Comparison of ENCODE assay signal across 23 mouse cellular contexts in the genomic region with DNA sequence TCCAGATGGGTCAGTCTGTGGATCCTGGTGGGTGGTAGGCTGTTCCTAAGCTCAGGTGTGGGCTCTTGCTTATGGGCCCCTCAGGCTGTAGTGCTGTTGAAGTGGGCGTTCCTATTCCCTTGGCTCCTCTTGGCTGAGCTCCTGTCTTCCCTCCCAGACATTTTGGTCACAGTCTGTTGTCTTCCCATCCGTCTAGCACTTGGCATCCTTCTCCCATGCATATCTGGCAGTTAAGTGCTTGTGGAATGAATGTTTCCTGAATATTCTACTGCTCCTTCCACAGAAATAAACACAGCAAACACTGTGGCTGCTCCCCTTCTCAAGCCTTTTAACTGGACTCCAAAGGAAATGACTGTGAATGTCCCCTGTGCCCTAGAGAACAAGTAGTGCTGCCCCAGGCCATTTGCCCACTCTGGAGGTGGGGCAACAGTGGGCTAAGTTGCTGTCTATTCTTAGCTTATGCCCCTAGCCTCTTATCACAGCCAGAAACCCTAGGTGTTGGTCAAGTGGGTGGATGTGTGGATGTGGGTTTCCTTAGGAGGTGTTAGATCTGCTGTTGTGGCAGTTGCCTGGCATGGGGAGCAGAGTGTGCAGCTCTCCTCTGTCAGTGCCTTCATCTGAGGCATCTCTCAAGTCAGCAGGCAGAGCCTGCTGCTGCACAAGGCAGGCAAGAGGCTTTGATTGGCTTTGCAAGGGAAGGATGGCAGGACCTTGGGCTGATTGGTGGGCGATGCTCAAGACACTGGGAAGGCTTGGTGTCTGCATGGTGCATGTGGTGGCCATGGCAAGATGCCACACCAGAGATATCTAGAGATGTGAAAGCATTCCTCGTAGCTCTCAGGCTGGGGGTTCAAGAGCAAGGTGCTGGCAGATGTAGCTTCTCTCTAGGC. TPM values are rescaled to one million over a fixed set of nuclear protein-coding genes. Genes with fewer than 3 reads are reported as not detected.
DNase-seq lines count a peak whose midpoint lies in the region; ATAC-seq and TF ChIP-seq lines count a peak whose summit lies in the region.
"Had no signal": no experiment of that assay in that cellular context is flagged by ENCODE, and none has a peak within 500 bp of the region (broad histone marks: within the 10 kb centered on the region; RNA-seq: fewer than 3 reads in every experiment).

No protein-coding gene starts in this region.

- no peak for TF ChIP-seq POLR2A in small intestine, adult 2 months (IDR thresholded peaks at IDR 0.05; ENCODE audit: low read depth, low read length)

- 62% methylated on average over 4 of the region's 4 CpGs for WGBS in forebrain, postnatal 0 days
- WGBS in forebrain, embryonic 13.5 days: 81% methylated on average over 4 of the region's 4 CpGs
- WGBS in intestine, postnatal 0 days: 76% methylated on average over 4 of the region's 4 CpGs
- WGBS in intestine, embryonic 16.5 days: 79% methylated on average over 4 of the region's 4 CpGs
- 72% methylated on average over 4 of the region's 4 CpGs for WGBS in small intestine, adult 2 months

- H3K4me2 ChIP-seq in forebrain, postnatal 0 days (ENCODE audit: low read depth): no peak overlapping the region
- no peak overlapping the region for H3K4me2 ChIP-seq in forebrain, embryonic 13.5 days
- no peak overlapping the region for H3K4me2 ChIP-seq in intestine, postnatal 0 days (replicated peaks; ENCODE audit: low read depth)
- no peak overlapping the region for H3K4me2 ChIP-seq in intestine, embryonic 16.5 days (ENCODE audit: low read depth, low read length)
- H3K4me2 ChIP-seq: neural tube, embryonic 13.5 days had no signal

- H3K36me3 ChIP-seq in forebrain, postnatal 0 days (ENCODE audit: insufficient read depth): no peaks in the 10 kb centered on the region
- H3K36me3 ChIP-seq in forebrain, embryonic 13.5 days (ENCODE audit: poor library complexity, severe bottlenecking): no peaks in the 10 kb centered on the region
- H3K36me3 ChIP-seq in intestine, postnatal 0 days (ENCODE audit: control insufficient read depth, insufficient read depth): no peaks in the 10 kb centered on the region
- no peaks in the 10 kb centered on the region for H3K36me3 ChIP-seq in intestine, embryonic 16.5 days (ENCODE audit: control insufficient read depth, insufficient read depth, low read length)
- H3K36me3 ChIP-seq in small intestine, adult 2 months (ENCODE audit: control insufficient read depth, insufficient read depth, low read length): no peaks in the 10 kb centered on the region
- H3K36me3 ChIP-seq: limb, embryonic 10.5 days; neural tube, embryonic 13.5 days had no signal

- ATAC-seq in forebrain, postnatal 0 days: peak; percentile 49; the same call in 1 of the 2 replicates
- no peak for ATAC-seq in forebrain, embryonic 13.5 days
- no peak for ATAC-seq in intestine, postnatal 0 days
- no peak for ATAC-seq in intestine, embryonic 16.5 days
- ATAC-seq: forebrain, embryonic 14.5 days; lung, postnatal 0 days; midbrain, embryonic 16.5 days had no signal

- peak; percentile 54 for DNase-seq in forebrain, postnatal 0 days
- DNase-seq in right cerebral cortex, adult 2 months (ENCODE audit: low spot score in 2 of 2): peak; percentile 24 to 31
- no peak for DNase-seq in right cerebral cortex, postnatal 10 days (ENCODE audit: low spot score in 2 of 2)
- DNase-seq in gastrocnemius, postnatal 4 days (ENCODE audit: low spot score in 2 of 2): no peak
- DNase-seq: adrenal gland, postnatal 10 days; cerebellum, adult 2 months; cerebellum, postnatal 25 days; embryo, embryonic 11 days; kidney, adult 8-10 months; kidney, postnatal 10 days; thymus, postnatal 36 days had no signal

- H3K27me3 ChIP-seq in forebrain, postnatal 0 days (ENCODE audit: insufficient read depth, low read length): no peaks in the 10 kb centered on the region
- no peaks in the 10 kb centered on the region for H3K27me3 ChIP-seq in forebrain, embryonic 13.5 days
- no peaks in the 10 kb centered on the region for H3K27me3 ChIP-seq in intestine, postnatal 0 days (replicated peaks; ENCODE audit: control insufficient read depth, insufficient read depth, low read length)
- H3K27me3 ChIP-seq in intestine, embryonic 16.5 days (replicated peaks; ENCODE audit: control insufficient read depth, insufficient read depth, low read length): no peaks in the 10 kb centered on the region
- H3K27me3 ChIP-seq in small intestine, adult 2 months (ENCODE audit: control insufficient read depth, insufficient read depth, low read length): no peaks in the 10 kb centered on the region
- H3K27me3 ChIP-seq: neural tube, embryonic 13.5 days had no signal

- 0 out of 2 replicates have a peak, but pooled peaks cover 8% of the 10 kb centered on the region for H3K4me1 ChIP-seq in forebrain, postnatal 0 days (ENCODE audit: insufficient read depth)
- peaks cover 31% of the 10 kb centered on the region for H3K4me1 ChIP-seq in forebrain, embryonic 13.5 days
- peaks cover 19% of the 10 kb centered on the region for H3K4me1 ChIP-seq in intestine, postnatal 0 days (replicated peaks; ENCODE audit: control insufficient read depth, insufficient read depth, low read length)
- H3K4me1 ChIP-seq in intestine, embryonic 16.5 days (ENCODE audit: control insufficient read depth, insufficient read depth, low read length): peaks cover 69% of the 10 kb centered on the region
- H3K4me1 ChIP-seq in small intestine, adult 2 months (ENCODE audit: control insufficient read depth, insufficient read depth, insufficient read length, low read length): peaks cover 70% of the 10 kb centered on the region

- H3K9me3 ChIP-seq in forebrain, postnatal 0 days (ENCODE audit: low read length): no peaks in the 10 kb centered on the region
- H3K9me3 ChIP-seq in forebrain, embryonic 13.5 days (replicated peaks): no peaks in the 10 kb centered on the region
- H3K9me3 ChIP-seq in intestine, postnatal 0 days (ENCODE audit: control insufficient read depth): no peaks in the 10 kb centered on the region
- no peaks in the 10 kb centered on the region for H3K9me3 ChIP-seq in intestine, embryonic 16.5 days (ENCODE audit: control insufficient read depth, low read length)
- H3K9me3 ChIP-seq: limb, embryonic 10.5 days; neural tube, embryonic 13.5 days had no signal

- H3K27ac ChIP-seq in forebrain, postnatal 0 days (ENCODE audit: low read depth, low read length): no peak overlapping the region
- H3K27ac ChIP-seq in forebrain, embryonic 13.5 days: no peak overlapping the region
- peak overlapping the region; percentile 80; the same call in 1 of the 2 replicates for H3K27ac ChIP-seq in intestine, postnatal 0 days (ENCODE audit: low read depth, low read length)
- no peak overlapping the region for H3K27ac ChIP-seq in intestine, embryonic 16.5 days (ENCODE audit: low read length)
- H3K27ac ChIP-seq in small intestine, adult 2 months (ENCODE audit: insufficient read depth, low read depth, low read length): peak overlapping the region; percentile 88; the same call in 1 of the 2 replicates
- H3K27ac ChIP-seq: left cerebral cortex, adult 2 months; limb, embryonic 10.5 days; neural tube, embryonic 13.5 days had no signal

- no peak overlapping the region for H3K9ac ChIP-seq in forebrain, postnatal 0 days
- H3K9ac ChIP-seq in forebrain, embryonic 13.5 days: no peak overlapping the region
- no peak overlapping the region for H3K9ac ChIP-seq in intestine, postnatal 0 days (ENCODE audit: low read depth, low read length)
- H3K9ac ChIP-seq in intestine, embryonic 16.5 days (ENCODE audit: low read depth, low read length): no peak overlapping the region
- H3K9ac ChIP-seq: neural tube, embryonic 13.5 days had no signal

- TF ChIP-seq CTCF in forebrain, postnatal 0 days (IDR thresholded peaks at IDR 0.05; ENCODE audit: low read depth): no peak
- no peak for TF ChIP-seq CTCF in intestine, postnatal 0 days (IDR thresholded peaks at IDR 0.05; ENCODE audit: low read depth)
- no peak for TF ChIP-seq CTCF in small intestine, adult 2 months (IDR thresholded peaks at IDR 0.05; ENCODE audit: extremely low read depth, insufficient read length, insufficient replicate concordance, low read depth, low read length)

- no peak overlapping the region for H3K4me3 ChIP-seq in forebrain, postnatal 0 days (ENCODE audit: low read depth, low read length)
- H3K4me3 ChIP-seq in forebrain, embryonic 13.5 days: no peak overlapping the region
- H3K4me3 ChIP-seq in intestine, postnatal 0 days (ENCODE audit: low read depth, low read length): no peak overlapping the region
- no peak overlapping the region for H3K4me3 ChIP-seq in intestine, embryonic 16.5 days (ENCODE audit: low read length)
- H3K4me3 ChIP-seq in small intestine, adult 2 months (ENCODE audit: low read depth, low read length): no peak overlapping the region
- H3K4me3 ChIP-seq: left cerebral cortex, adult 2 months; limb, embryonic 10.5 days; megakaryocyte, embryonic 14.5 days; myocyte; neural tube, embryonic 13.5 days had no signal

RNA-seq across cellular contexts. Expression of gene Agap1, which starts 24.2 kb away (rescaled TPM):
- total RNA-seq in forebrain, postnatal 0 days (2014; rRNA removed): 108 and 123 TPM in 2 replicates
- polyA plus RNA-seq in forebrain, postnatal 0 days (2015; fragmentation: Nextera tagmentation; extraction: Ambion mirVana): 23.2 and 40.1 TPM in 2 replicates
- polyA plus RNA-seq in forebrain, embryonic 13.5 days (2015; fragmentation: Nextera tagmentation; extraction: Ambion mirVana): 22.7 and 25.4 TPM in 2 replicates
- polyA plus RNA-seq in intestine, postnatal 0 days (2015; fragmentation: Nextera tagmentation; extraction: Ambion mirVana): 6.1 and 7.0 TPM in 2 replicates
- 4.8 and 5.5 TPM in 2 replicates for polyA plus RNA-seq in intestine, embryonic 16.5 days (2015; fragmentation: Nextera tagmentation; extraction: Ambion mirVana)
- 10.5 and 27.8 TPM in 2 replicates for polyA plus RNA-seq in small intestine, adult 2 months (2012; rRNA removed)
- 10 to 100 TPM; 83.4 to 86.1 TPM for total RNA-seq in gastrocnemius, postnatal 4 days (2021)

Comparison
In these comparisons a context has a peak if more than half of its experiments do, and no peak if none do; other contexts are left out.
1. DNase-seq: peak in forebrain, postnatal 0 days (single experiment) and right cerebral cortex, adult 2 months (2 of 2); none in right cerebral cortex, postnatal 10 days (0 of 2) and gastrocnemius, postnatal 4 days (0 of 2).
2. H3K27ac ChIP-seq: peak in intestine, postnatal 0 days (single experiment) and small intestine, adult 2 months (single experiment); none in forebrain, postnatal 0 days (single experiment), forebrain, embryonic 13.5 days (single experiment) and intestine, embryonic 16.5 days (single experiment).